Mouse (Mus musculus) olfactory bulb, adult 2 months (tissue): ENCODE measurements around the gene Nat9. TPM values are rescaled to one million over a fixed set of nuclear protein-coding genes. Genes with fewer than 3 reads are reported as not detected.

ENCODE experiments used
- H3K27ac ChIP-seq: fragments of 200-500 bp; 2 replicates; pipeline ENCODE4 v1.5.1; 2012; ENCODE audit warnings: low read depth, low read length; ENCODE audit not compliant: insufficient read depth
- H3K4me1 ChIP-seq: fragments of 200-500 bp; 2 replicates; pipeline ENCODE4 v1.6.1; 2012; ENCODE audit warnings: low read length; ENCODE audit not compliant: control insufficient read depth, insufficient read depth
- H3K4me3 ChIP-seq: fragments of 200-500 bp; 2 replicates; pipeline ENCODE4 v1.5.1; 2012; ENCODE audit warnings: mild to moderate bottlenecking, low read depth, low read length, moderate library complexity; ENCODE audit not compliant: insufficient read depth
- CTCF ChIP-seq: fragments of 200-500 bp; IDR thresholded peaks from 2 replicates; pipeline ENCODE4 v1.5.1; 2012; ENCODE audit warnings: low read depth, mild to moderate bottlenecking, low read length, moderate library complexity; ENCODE audit not compliant: insufficient read depth
- POLR2A ChIP-seq: fragments of 200-500 bp; IDR thresholded peaks from 2 replicates; pipeline ENCODE4 v1.6.1; 2012; ENCODE audit warnings: mild to moderate bottlenecking, low read depth, low read length, moderate library complexity; ENCODE audit not compliant: insufficient read depth
- WGBS: fragments of 180-500 bp; shearing (Covaris S2); methylation state at CpG from one replicate; pipeline ENCODE4 v1.1.7; 2018; 5-methylcytosine and 5-hydroxymethylcytosine counted together
- polyA plus RNA-seq: library from polyadenylated mRNA; stranded (reverse); fragments of >200 nt; gene quantifications from 2 replicates; pipeline ENCODE4 v1.2.4, GENCODE M21; 2012; ENCODE audit warnings: low replicate concordance; ENCODE audit not compliant: missing spikeins, insufficient read depth, insufficient read length

Gene Nat9
- polyA plus RNA-seq, result not detected in 2 replicates

DNA sequence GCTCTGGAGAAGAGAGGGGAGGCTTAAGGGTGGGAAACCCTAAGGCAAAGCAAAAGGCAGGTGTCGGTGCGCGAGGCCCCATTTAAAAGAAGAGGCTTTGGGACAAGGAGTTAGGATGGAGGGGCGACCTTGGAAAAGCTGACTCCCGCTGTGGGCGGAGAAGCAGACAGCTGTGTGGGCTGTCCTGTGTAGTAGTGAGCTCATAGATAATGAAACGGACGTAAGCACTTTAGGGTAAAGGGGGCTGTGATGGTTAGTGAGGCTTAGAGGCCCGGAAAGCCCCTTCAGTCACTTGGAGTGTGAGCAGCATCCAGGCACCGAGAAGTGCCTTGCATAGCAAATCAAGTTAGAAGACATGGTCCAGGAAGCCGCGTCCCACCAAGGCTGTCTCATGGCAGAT, at the start of gene Nat9:
TSS of gene Nat9 (minus strand) at position 167 of the 400 bp plus-strand sequence.
- Histone ChIP-seq H3K4me3 (peak within 1 kb of the TSS; percentile 80), H3K27ac (peak within 1 kb of the TSS; percentile 74; the same call in 1 of the 2 replicates), H3K4me1 (peaks cover 14% of the 10 kb centered on the region)
- WGBS, result 6% methylated on average over 12 of the region's 12 CpGs
- TF ChIP-seq CTCF, result no peak
- no peak for TF ChIP-seq POLR2A

GRCm38 (mm10) chr11:115236570-115236969, 48.9 kb upstream of the Nat9 start:
- Histone ChIP-seq H3K4me3 (no peak overlapping the region), H3K27ac (no peak overlapping the region), H3K4me1 (peaks cover 36% of the 10 kb centered on the region)
- TF ChIP-seq CTCF, result no peak
- no peak for TF ChIP-seq POLR2A
- 67% methylated on average over 5 of the region's 5 CpGs for WGBS

GRCm38 (mm10) chr11:115234320-115235044, 46.8 kb upstream of the Nat9 start:
- 79% methylated on average over 15 of the region's 15 CpGs for WGBS
- TF ChIP-seq CTCF (no peak), POLR2A (no peak)
- H3K4me1 ChIP-seq, result peaks cover 49% of the 10 kb centered on the region
- no peak overlapping the region for H3K4me3 ChIP-seq
- 0 out of 2 replicates have a peak overlapping the region, but pooled peaks have one; percentile 7 for H3K27ac ChIP-seq

GRCm38 (mm10) chr11:115233526-115234290, 46.0 kb upstream of the Nat9 start:
- WGBS, result 48% methylated on average over 20 of the region's 20 CpGs
- Histone ChIP-seq H3K4me3 (no peak overlapping the region), H3K4me1 (peaks cover 51% of the 10 kb centered on the region), H3K27ac (peak overlapping the region; percentile 31; the same call in 1 of the 2 replicates)
- no peak for TF ChIP-seq CTCF
- TF ChIP-seq POLR2A, result no peak

- WGBS, result 76% methylated on average over 5 of the region's 5 CpGs
- no peak for TF ChIP-seq CTCF
- no peak for TF ChIP-seq POLR2A
- Histone ChIP-seq H3K4me3 (no peak overlapping the region), H3K4me1 (peaks cover 57% of the 10 kb centered on the region), H3K27ac (peak overlapping the region; percentile 55)
Observed at GRCm38 (mm10) chr11:115232889-115233288, 45.2 kb upstream of the Nat9 start.

GRCm38 (mm10) chr11:115231924-115232323, 44.3 kb upstream of the Nat9 start:
- WGBS, result 35% methylated on average over 9 of the region's 9 CpGs
- Histone ChIP-seq H3K4me3 (no peak overlapping the region), H3K27ac (peak overlapping the region; percentile 71), H3K4me1 (peaks cover 65% of the 10 kb centered on the region)
- TF ChIP-seq CTCF, result no peak
- TF ChIP-seq POLR2A, result no peak

- peaks cover 69% of the 10 kb centered on the region for H3K4me1 ChIP-seq
- WGBS, result 60% methylated on average over 14 of the region's 14 CpGs
Observed at GRCm38 (mm10) chr11:115231168-115231915, 43.7 kb upstream of the Nat9 start.

DNA sequence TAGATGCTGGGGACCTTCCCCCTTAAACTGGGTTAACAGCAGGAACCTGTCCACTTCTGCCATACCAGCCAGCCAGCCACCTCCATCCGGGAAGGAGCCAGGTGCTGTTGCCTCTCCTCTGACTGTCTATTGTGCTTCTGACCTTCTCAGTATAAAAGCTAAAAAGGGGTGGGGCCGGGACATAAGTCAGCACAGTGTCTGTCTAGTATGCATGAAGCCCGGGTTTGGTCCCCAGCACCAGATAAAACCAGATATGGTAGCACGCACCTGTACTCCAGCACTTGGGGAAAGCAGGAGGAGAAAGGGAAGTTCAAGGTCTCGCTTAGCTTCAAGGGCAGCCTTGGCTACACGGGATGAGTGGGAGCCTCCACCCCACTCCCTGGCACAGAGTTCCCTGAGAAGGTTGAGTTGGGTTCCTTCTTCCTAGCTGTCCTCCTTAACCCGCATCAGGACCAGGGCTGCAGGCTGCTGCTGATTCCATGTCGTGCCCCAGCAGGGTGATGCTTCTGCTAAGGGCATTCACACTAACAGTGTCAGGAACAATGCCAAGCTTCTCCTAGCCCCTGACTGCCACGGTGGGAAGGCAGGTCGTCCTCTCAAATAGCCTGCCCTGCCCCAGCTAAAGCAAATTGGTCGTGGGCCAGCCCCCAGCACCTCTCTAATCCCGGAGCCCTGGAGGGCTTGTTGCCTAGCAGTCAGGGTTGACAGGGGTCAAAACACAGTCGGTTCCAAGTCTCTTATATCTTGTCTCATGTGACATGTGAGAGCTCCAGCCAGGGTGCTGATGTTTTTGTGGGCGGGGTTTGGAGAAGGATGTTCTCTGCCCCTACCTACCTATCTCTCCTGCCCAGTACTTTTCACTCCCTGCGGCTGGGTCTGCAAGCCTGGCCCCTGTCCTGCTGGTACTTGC, 41.6 kb upstream of the Nat9 start:
- Histone ChIP-seq H3K27ac (no peak overlapping the region), H3K4me3 (no peak overlapping the region), H3K4me1 (peaks cover 72% of the 10 kb centered on the region)
- WGBS, result 63% methylated on average over 15 of the region's 15 CpGs
- TF ChIP-seq CTCF (no peak), POLR2A (no peak)

More at GRCm38 (mm10) chr11:115231168-115231915, 43.7 kb upstream of the Nat9 start:
- H3K4me3 ChIP-seq, result no peak overlapping the region
- TF ChIP-seq POLR2A (no peak), CTCF (0 out of 2 replicates have a peak, but pooled peaks have one; percentile 13)
- peak overlapping the region; percentile 71 for H3K27ac ChIP-seq

- no peak overlapping the region for H3K27ac ChIP-seq
- TF ChIP-seq POLR2A (no peak), CTCF (no peak)
- WGBS, result 80% methylated on average over 7 of the region's 7 CpGs
- no peak overlapping the region for H3K4me3 ChIP-seq
- H3K4me1 ChIP-seq, result peaks cover 69% of the 10 kb centered on the region
Observed at GRCm38 (mm10) chr11:115228430-115228829, 40.8 kb upstream of the Nat9 start.
